Mouse (Mus musculus) hindbrain, embryonic 13.5 days (tissue): Measurements from ENCODE around the gene Mgat5. TPM values are rescaled to one million over a fixed set of nuclear protein-coding genes. Genes with fewer than 3 reads are reported as not detected.

Experiments used
- ATAC-seq: fragments of 200-750 bp; cut with Nextera tagmentation; 2 replicates; pipeline ENCODE4 v1.8.0; 2017; ENCODE audit warnings: moderate TSS enrichment; ENCODE audit not compliant: low FRiP score
- H3K27ac ChIP-seq: fragments of 300-500 bp; sonication (generic); 2 replicates; pipeline ENCODE4 v1.5.1; 2015; ENCODE audit warnings: inconsistent platforms, mild to moderate bottlenecking, moderate library complexity
- H3K27me3 ChIP-seq: fragments of 300-500 bp; sonication (generic); 2 replicates; pipeline ENCODE4 v1.6.1; 2015; ENCODE audit warnings: mild to moderate bottlenecking, inconsistent platforms
- H3K36me3 ChIP-seq: fragments of 300-500 bp; sonication (generic); 2 replicates; pipeline ENCODE4 v1.6.1; 2015; ENCODE audit warnings: mild to moderate bottlenecking, inconsistent platforms
- H3K4me1 ChIP-seq: fragments of 300-500 bp; sonication (generic); replicated peaks from 2 replicates; pipeline ENCODE4 v1.6.1; 2015; ENCODE audit warnings: inconsistent platforms
- H3K4me2 ChIP-seq: fragments of 300-500 bp; sonication (generic); 2 replicates; pipeline ENCODE4 v1.6.1; 2015; ENCODE audit warnings: inconsistent platforms, mild to moderate bottlenecking, moderate library complexity
- H3K4me3 ChIP-seq: fragments of 300-500 bp; sonication (generic); 2 replicates; pipeline ENCODE4 v1.5.1; 2015; ENCODE audit warnings: mild to moderate bottlenecking, inconsistent platforms
- H3K9ac ChIP-seq: fragments of 300-500 bp; sonication (generic); 2 replicates; pipeline ENCODE4 v1.6.1; 2015; ENCODE audit warnings: mild to moderate bottlenecking, inconsistent platforms
- H3K9me3 ChIP-seq: fragments of 300-500 bp; sonication (generic); 2 replicates; pipeline ENCODE4 v1.6.1; 2016; ENCODE audit warnings: inconsistent platforms
- WGBS: fragments of 180-500 bp; shearing (Covaris S2); methylation state at CpG from one replicate; pipeline ENCODE4 v1.1.7; 2015; 5-methylcytosine and 5-hydroxymethylcytosine counted together
- polyA plus RNA-seq: library from polyadenylated mRNA; unstranded; fragments of >200 nt; fragmentation: Nextera tagmentation; extraction: Ambion mirVana; gene quantifications from 2 replicates; pipeline ENCODE4 v1.2.1, GENCODE M21; 2015

Gene Mgat5
- polyA plus RNA-seq, 1 experiment from 2014 or later: 14.0 TPM

GRCm38 (mm10) chr1:127441736-127442135 is 236.9 kb downstream of the Mgat5 start:
- Histone ChIP-seq H3K27me3 (no peaks in the 10 kb centered on the region), H3K4me3 (no peak overlapping the region), H3K4me2 (no peak overlapping the region), H3K27ac (no peak overlapping the region), H3K36me3 (peaks cover 8% of the 10 kb centered on the region), H3K9ac (no peak overlapping the region), H3K4me1 (peaks cover 31% of the 10 kb centered on the region), H3K9me3 (no peaks in the 10 kb centered on the region)
- no peak for ATAC-seq
- WGBS: 87% methylated on average over 3 of the region's 3 CpGs

GRCm38 (mm10) chr1:127442880-127443877 is 238.4 kb downstream of the Mgat5 start:
- 29% methylated on average over 14 of the region's 14 CpGs for WGBS
- no peak overlapping the region for H3K9ac ChIP-seq

GRCm38 (mm10) chr1:127444836-127445485 is 240.1 kb downstream of the Mgat5 start:
- Histone ChIP-seq H3K36me3 (peaks cover 31% of the 10 kb centered on the region), H3K4me2 (no peak overlapping the region), H3K4me3 (no peak overlapping the region), H3K27ac (no peak overlapping the region), H3K9me3 (no peaks in the 10 kb centered on the region; the same call in 1 of the 2 replicates), H3K27me3 (no peaks in the 10 kb centered on the region), H3K9ac (no peak overlapping the region), H3K4me1 (peaks cover 27% of the 10 kb centered on the region)
- ATAC-seq: no peak
- 51% methylated on average over 5 of the region's 5 CpGs for WGBS

More at GRCm38 (mm10) chr1:127442880-127443877, 238.4 kb downstream of the Mgat5 start:
- no peaks in the 10 kb centered on the region for H3K27me3 ChIP-seq
- ATAC-seq: no peak
- H3K27ac ChIP-seq: no peak overlapping the region
- peaks cover 20% of the 10 kb centered on the region for H3K36me3 ChIP-seq
- peaks cover 31% of the 10 kb centered on the region for H3K4me1 ChIP-seq
- H3K4me3 ChIP-seq: no peak overlapping the region
- no peaks in the 10 kb centered on the region for H3K9me3 ChIP-seq
- H3K4me2 ChIP-seq: no peak overlapping the region

DNA sequence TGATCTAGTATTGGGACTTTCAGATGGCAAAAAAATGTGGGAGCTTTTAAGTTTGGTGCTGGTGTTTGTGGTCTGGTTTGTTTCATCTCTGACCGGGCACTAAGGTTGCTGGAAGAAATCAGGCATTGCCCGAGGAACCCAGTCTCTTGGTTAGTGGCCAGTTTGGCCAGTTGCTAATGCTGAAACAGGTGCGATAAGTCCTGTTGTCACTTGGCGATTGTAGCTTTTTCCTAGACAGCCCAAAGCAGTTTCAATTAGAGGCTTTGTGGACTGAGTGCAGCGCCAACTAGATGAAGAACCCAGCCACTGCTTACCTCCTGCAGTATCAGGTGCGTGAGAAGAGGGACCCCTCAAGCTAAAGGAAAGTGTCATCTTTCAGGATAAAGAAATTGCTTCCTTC is 248.6 kb downstream of the Mgat5 start:
- no peak for ATAC-seq
- WGBS: 97% methylated on average over 6 of the region's 6 CpGs

DNA sequence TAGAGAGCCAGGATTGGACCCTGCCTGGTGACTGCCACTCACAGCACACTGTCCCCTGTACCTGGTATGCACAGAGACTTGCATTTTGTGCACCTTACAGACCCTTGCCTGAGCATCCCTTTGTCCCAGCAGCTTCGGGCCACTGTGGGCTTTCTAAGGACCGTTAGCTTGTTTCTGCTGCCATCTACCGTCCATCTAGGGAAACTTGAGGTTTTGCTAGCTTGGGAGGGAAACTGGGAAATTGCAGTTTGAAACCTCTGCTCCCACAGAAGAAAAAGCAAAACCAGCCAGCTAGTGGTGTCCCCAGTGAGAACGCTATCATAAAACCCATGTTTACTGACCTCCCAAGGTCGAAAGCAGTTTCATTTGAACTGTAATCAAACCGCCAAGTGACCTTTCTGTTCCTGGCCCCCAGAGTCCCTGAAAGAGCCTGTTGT is 254.2 kb downstream of the Mgat5 start:
- no peak overlapping the region for H3K4me3 ChIP-seq
- H3K9me3 ChIP-seq: no peaks in the 10 kb centered on the region
- no peaks in the 10 kb centered on the region for H3K27me3 ChIP-seq
- 17% methylated on average over 6 of the region's 6 CpGs for WGBS
- H3K4me1 ChIP-seq: peaks cover 21% of the 10 kb centered on the region
- H3K27ac ChIP-seq: peak overlapping the region; percentile 74
- peak; percentile 80 for ATAC-seq
- H3K4me2 ChIP-seq: no peak overlapping the region
- H3K9ac ChIP-seq: peak overlapping the region; percentile 61; the same call in 1 of the 2 replicates
- H3K36me3 ChIP-seq: peaks cover 9% of the 10 kb centered on the region; the same call in 1 of the 2 replicates

More for the DNA sequence above, 248.6 kb downstream of the Mgat5 start:
- Histone ChIP-seq H3K9ac (no peak overlapping the region), H3K27ac (no peak overlapping the region), H3K36me3 (peaks cover 29% of the 10 kb centered on the region), H3K4me1 (peaks cover 6% of the 10 kb centered on the region), H3K9me3 (no peaks in the 10 kb centered on the region; the same call in 1 of the 2 replicates), H3K4me2 (no peak overlapping the region), H3K4me3 (no peak overlapping the region), H3K27me3 (no peaks in the 10 kb centered on the region)

DNA sequence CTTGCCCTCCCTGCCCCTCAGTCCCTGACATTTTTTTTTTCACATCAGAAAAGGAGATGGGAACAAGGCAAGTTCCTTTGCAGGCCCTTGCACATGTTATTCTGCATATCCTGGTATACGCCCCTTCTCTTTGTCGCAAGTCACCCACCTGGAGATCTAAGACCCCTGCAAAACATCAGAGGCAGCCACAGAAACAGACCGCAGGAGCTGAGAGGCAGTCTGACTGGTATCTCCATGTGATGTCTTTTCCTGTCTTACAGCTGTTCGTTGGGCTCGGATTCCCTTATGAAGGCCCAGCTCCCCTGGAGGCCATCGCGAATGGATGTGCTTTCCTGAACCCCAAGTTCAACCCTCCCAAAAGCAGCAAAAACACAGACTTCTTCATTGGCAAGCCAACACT is 254.8 kb downstream of the Mgat5 start:
- Histone ChIP-seq H3K4me2 (no peak overlapping the region), H3K9me3 (no peaks in the 10 kb centered on the region), H3K27ac (no peak overlapping the region), H3K36me3 (peaks cover 9% of the 10 kb centered on the region; the same call in 1 of the 2 replicates), H3K4me3 (no peak overlapping the region), H3K9ac (no peak overlapping the region), H3K4me1 (peaks cover 24% of the 10 kb centered on the region), H3K27me3 (no peaks in the 10 kb centered on the region)
- ATAC-seq: no peak
- 70% methylated on average over 7 of the region's 7 CpGs for WGBS

DNA sequence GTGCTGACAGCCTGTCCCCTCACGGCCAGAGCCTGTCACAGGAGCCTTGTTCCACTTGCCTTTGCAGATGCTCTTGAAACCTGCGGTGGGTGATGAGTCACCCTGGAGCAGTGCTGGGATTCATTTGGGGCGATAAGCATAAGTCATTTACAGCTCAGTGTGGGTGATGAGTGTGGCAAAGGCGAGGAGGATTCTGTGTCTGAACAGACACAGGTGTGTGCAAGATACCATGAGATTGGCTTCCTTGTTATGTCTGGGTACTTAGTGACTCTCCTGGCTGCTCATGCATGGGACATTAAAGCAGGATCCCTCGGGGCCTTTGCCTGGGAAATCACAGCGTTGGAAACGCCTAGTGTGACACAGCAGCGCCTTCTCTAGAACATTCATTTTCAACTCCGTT is 256.2 kb downstream of the Mgat5 start:
- no peak overlapping the region for H3K9ac ChIP-seq
- H3K27me3 ChIP-seq: no peaks in the 10 kb centered on the region
- H3K4me1 ChIP-seq: peaks cover 24% of the 10 kb centered on the region
- no peak overlapping the region for H3K4me2 ChIP-seq
- peaks cover 9% of the 10 kb centered on the region; the same call in 1 of the 2 replicates for H3K36me3 ChIP-seq
- WGBS: 64% methylated on average over 9 of the region's 9 CpGs
- H3K4me3 ChIP-seq: no peak overlapping the region
- 0 out of 2 replicates have a peak, but pooled peaks have one; percentile 14 for ATAC-seq
- 0 out of 2 replicates have a peak overlapping the region, but pooled peaks have one; percentile 26 for H3K27ac ChIP-seq
- H3K9me3 ChIP-seq: no peaks in the 10 kb centered on the region

- Histone ChIP-seq H3K9me3 (no peaks in the 10 kb centered on the region), H3K9ac (no peak overlapping the region), H3K4me2 (no peak overlapping the region), H3K4me3 (no peak overlapping the region), H3K27ac (no peak overlapping the region), H3K4me1 (peaks cover 11% of the 10 kb centered on the region), H3K36me3 (peaks cover 9% of the 10 kb centered on the region; the same call in 1 of the 2 replicates), H3K27me3 (no peaks in the 10 kb centered on the region)
- 84% methylated on average over 6 of the region's 6 CpGs for WGBS
- ATAC-seq: no peak
These were observed 259.2 kb downstream of the Mgat5 start for GRCm38 (mm10) chr1:127464041-127464440.

- 79% methylated on average over 6 of the region's 6 CpGs for WGBS
- Histone ChIP-seq H3K27ac (0 out of 2 replicates have a peak overlapping the region, but pooled peaks have one; percentile 32), H3K9ac (no peak overlapping the region)
These were observed 260.5 kb downstream of the Mgat5 start for GRCm38 (mm10) chr1:127465292-127465691.

GRCm38 (mm10) chr1:127467238-127467637 is 262.4 kb downstream of the Mgat5 start:
- no peak overlapping the region for H3K27ac ChIP-seq
- no peak for ATAC-seq
- H3K9me3 ChIP-seq: no peaks in the 10 kb centered on the region
- no peak overlapping the region for H3K4me3 ChIP-seq
- no peaks in the 10 kb centered on the region for H3K27me3 ChIP-seq
- peaks cover 4% of the 10 kb centered on the region; the same call in 1 of the 2 replicates for H3K4me1 ChIP-seq
- no peak overlapping the region for H3K9ac ChIP-seq
- H3K36me3 ChIP-seq: peaks cover 27% of the 10 kb centered on the region
- H3K4me2 ChIP-seq: no peak overlapping the region
- WGBS: 98% methylated on average over 5 of the region's 5 CpGs

More at GRCm38 (mm10) chr1:127465292-127465691, 260.5 kb downstream of the Mgat5 start:
- H3K9me3 ChIP-seq: no peaks in the 10 kb centered on the region
- no peak for ATAC-seq
- H3K4me3 ChIP-seq: no peak overlapping the region
- no peaks in the 10 kb centered on the region for H3K27me3 ChIP-seq
- no peak overlapping the region for H3K4me2 ChIP-seq
- H3K36me3 ChIP-seq: peaks cover 17% of the 10 kb centered on the region
- H3K4me1 ChIP-seq: peaks cover 8% of the 10 kb centered on the region; the same call in 1 of the 2 replicates

DNA sequence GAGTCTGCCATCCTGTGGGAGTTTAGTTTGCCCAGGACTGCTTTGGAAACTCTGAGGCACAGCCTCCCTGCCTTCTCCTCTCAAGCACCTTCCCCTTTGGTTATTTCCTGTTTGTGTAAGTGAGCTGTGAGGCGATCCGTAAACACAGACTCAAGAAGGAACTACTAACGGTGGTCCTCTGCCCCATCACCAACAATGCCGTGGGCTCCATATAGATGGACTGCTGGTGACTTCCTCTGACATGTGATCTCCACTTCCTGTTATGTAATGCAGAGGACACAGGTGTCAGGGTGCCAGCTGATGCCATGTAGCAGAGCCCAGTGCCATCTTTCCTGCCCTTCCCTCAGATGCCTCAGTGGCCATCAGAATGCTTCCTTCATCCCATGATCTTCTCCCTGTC is 265.4 kb downstream of the Mgat5 start:
- WGBS: 88% methylated on average over 4 of the region's 4 CpGs
- H3K4me2 ChIP-seq: no peak overlapping the region
- peaks cover 34% of the 10 kb centered on the region for H3K36me3 ChIP-seq
- ATAC-seq: no peak
- H3K4me1 ChIP-seq: no peaks in the 10 kb centered on the region
- H3K9ac ChIP-seq: no peak overlapping the region
- no peak overlapping the region for H3K27ac ChIP-seq
- no peaks in the 10 kb centered on the region for H3K9me3 ChIP-seq
- H3K27me3 ChIP-seq: no peaks in the 10 kb centered on the region
- H3K4me3 ChIP-seq: no peak overlapping the region

DNA sequence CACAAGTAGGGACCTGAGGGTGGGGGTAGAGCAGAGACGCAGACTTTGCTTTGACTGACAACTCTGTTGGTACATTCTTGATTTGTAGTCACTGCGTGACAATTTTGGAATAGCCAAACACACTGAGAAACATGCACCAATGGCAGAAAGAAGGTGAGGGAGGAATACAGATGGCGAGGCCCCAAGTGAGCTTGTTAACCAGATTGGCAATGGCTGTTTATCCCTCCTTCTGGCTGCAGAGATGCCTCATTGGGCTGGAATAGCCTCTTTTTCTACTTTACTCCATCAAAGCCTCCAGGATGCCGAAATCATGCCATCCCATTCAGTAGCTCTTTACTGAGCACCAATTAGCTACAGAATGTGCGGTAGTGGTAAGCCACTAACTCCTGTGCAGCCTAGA is 270.9 kb downstream of the Mgat5 start:
- Histone ChIP-seq H3K4me1 (no peaks in the 10 kb centered on the region), H3K27ac (no peak overlapping the region), H3K4me3 (no peak overlapping the region), H3K9me3 (no peaks in the 10 kb centered on the region), H3K27me3 (no peaks in the 10 kb centered on the region), H3K4me2 (no peak overlapping the region), H3K36me3 (peaks cover 49% of the 10 kb centered on the region), H3K9ac (no peak overlapping the region)
- ATAC-seq: no peak
- 90% methylated on average over 5 of the region's 5 CpGs for WGBS
